Mouse (Mus musculus) liver (tissue): ENCODE results near the gene Csn1s2b.
"Not testable (repeated sequence)": the region's sequence is repeated elsewhere in the genome, so short reads cannot be mapped to it uniquely, and the experiment has no call there.

Experiments used
- DNase-seq: peaks from one replicate; pipeline ENCODE4 v3.0.0-alpha.2; 2020; ENCODE audit warnings: mixed read lengths

The Csn1s2b gene

DNA sequence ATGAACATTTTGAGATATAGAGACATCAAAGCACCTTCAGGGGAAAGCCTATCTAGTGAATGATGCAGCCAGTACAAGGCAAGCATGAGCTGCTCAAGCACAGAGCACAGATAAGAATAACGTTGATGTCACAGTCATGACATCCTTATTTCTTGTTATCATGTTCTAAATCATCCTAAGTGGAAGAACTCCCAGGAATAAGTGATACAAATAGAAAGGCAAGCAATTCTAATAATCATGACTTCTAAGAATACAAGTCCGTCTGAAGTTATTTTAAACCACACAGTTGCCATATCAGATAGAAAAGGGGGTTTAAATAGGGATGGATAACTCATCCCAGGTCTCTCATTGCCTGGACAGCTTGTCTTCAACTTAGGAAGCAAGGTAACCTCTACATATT lies at the start of gene Csn1s2b:
Csn1s2b (plus strand) TSS at position 301 of the 400 bp plus-strand sequence.
- DNase-seq: no peak

- DNase-seq: no peak
Measured at GRCm38 (mm10) chr5:87764546-87764945, 43.3 kb upstream of the Csn1s2b start.

- DNase-seq: not testable (repeated sequence)
Measured at GRCm38 (mm10) chr5:87772151-87772550, 35.7 kb upstream of the Csn1s2b start.

DNA sequence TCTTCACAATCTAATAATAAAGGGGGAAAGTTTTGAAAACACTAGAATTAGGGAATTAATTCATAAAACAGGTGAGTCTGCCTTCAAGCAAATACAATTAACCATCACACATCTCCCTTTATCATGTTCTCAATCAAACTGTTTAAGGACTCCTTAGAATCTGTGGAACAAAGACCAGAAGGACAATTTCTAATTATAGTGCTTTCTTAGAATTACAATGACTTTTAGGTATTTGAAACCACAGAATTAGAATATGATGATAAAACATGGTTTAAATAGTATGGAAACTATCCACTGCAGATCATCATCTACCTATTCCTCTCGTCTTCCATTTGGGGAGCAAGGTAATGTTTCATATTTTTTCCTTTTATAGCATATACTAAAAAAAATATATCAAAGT lies 33.6 kb upstream of the Csn1s2b start, which contains the start of gene Csn1s2a:
Csn1s2a (plus strand) TSS at position 301 of the 400 bp plus-strand sequence.
- DNase-seq: no peak

- no peak for DNase-seq
Measured at GRCm38 (mm10) chr5:87782731-87783130, 25.2 kb upstream of the Csn1s2b start.

- no peak for DNase-seq
Measured at GRCm38 (mm10) chr5:87809253-87809652, 1.4 kb downstream of the Csn1s2b start.

- DNase-seq: no peak
Measured at GRCm38 (mm10) chr5:87825386-87825785, 17.5 kb downstream of the Csn1s2b start, which contains the start of gene Prr27. TSS of gene Prr27 (plus strand) at chr5:87825686.

GRCm38 (mm10) chr5:87855136-87855716 lies 47.3 kb downstream of the Csn1s2b start:
- DNase-seq: no peak

DNA sequence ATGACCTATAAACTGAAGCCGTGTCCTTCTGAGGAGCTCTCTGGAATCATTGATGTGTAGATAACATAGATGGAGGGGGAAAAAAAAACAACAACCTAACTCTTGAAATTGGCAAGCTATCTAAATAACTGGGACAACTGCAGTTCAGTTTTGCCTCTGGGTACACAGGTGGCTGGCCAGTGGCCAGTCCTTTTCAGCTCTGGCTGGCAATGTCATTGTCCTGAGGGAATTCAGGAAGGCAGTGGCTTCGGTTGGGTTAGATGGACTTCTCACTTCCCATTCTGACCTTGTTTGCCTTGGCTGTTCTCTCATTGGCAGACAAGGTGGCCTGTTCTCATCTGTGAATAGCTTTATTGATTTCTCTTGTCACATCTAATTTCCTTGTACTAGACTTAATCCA lies 62.2 kb downstream of the Csn1s2b start:
- no peak for DNase-seq

GRCm38 (mm10) chr5:87871423-87871822 lies 63.5 kb downstream of the Csn1s2b start:
- no peak for DNase-seq
